Mouse (Mus musculus): Measurements from ENCODE around the gene Mroh7. TPM values are rescaled to one million over a fixed set of nuclear protein-coding genes. Genes with fewer than 3 reads are reported as not detected.
A peak's percentile ranks its signal among the peaks of the same experiment; 100 is the strongest.

The Mroh7 gene
- polyA plus RNA-seq, 1 experiment from 2014 or later, result 0.01 TPM

DNA sequence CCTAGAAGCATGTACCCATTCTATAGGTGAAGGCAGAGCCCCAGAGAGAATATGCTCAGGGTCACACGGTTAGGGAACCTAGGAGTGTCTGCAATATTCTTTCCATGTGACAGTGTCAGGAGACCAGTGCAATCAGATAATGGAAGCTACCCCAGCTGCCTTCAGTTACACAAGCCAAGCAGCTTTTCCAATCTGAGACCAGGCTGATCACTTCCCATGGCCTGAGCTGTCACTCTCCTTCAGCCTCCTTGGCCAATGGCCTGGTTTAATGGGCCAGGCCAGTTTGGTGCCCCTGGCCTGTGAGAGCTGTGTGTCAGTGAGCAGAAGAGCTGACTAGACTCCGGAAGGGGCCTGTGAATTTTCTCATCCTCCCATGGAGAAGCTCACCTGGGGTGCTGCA, 65.5 kb downstream of the Mroh7 start:
- ChIA-PET CTCF (interaction anchor here (1.2 kb wide), 1 partner anchor 62 kb away, joined by 3 read pairs; no protein-coding TSS in a partner anchor), POLR2A (interaction anchor here (1.6 kb wide), 1 partner anchor 8 kb away, joined by 3 read pairs; no protein-coding TSS in a partner anchor)
- in situ Hi-C loops (cut with MboI; ENCODE audit: low pct_unique_long_range_greater_than_20kb), result no loop called here
- ATAC-seq (no peak), DNase-seq (ENCODE audit: low read depth, low spot score) (no peak)
- H3K27me3 ChIP-seq, result no peaks in the 10 kb centered on the region
- TF ChIP-seq CTCF (IDR thresholded peaks at IDR 0.05), result no peak

DNA sequence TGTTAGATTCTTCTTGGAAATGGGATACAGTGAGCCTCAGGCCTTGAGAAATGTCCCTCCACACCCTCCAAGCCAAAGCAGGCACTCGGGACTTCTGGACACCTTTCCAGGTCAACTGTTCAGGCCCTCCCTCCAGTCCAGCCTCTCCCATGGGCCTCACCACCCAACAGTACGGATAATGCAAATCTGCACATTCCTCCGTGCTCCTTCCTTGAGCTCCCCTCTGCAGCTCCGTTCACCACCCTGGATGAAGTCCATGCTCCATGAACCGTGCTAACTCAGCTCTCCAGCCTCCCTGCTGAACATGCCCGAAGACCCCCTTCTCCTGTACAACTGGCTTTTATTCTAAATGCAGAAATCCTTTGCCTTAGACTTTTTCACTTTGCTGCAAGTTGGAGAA, 66.0 kb downstream of the Mroh7 start:
- DNase-seq (ENCODE audit: low read depth, low spot score), result no peak
- CTCF ChIA-PET, result no interaction called here

DNA sequence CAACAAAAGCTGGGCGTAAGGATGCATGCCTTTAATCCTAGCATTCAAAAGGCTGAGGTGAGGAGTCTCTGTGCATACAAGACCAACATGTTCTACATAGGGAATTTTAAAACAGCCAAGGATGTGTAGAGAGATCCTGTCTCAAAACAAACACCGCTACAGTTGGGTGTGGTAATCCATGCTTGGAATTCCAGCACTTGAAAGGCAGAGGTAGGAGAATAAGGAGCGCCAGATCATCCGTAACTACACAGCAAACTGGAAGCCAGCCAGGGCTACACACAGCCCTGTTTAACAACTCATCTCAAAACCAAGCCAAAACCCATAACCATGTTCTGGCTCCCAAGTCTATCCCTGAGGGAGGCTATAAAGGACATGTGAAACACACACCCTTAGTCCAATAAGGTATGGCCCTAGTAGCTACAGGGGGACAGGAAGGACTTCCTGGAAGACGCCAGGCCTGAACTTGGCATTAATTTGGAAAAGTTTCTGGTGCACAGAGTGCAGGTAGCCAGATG, 66.7 kb downstream of the Mroh7 start:
- in situ Hi-C loops (cut with MboI; ENCODE audit: low pct_unique_long_range_greater_than_20kb), result no loop called here
- DNase-seq (ENCODE audit: low read depth, low spot score) (no peak), ATAC-seq (no peak)
- no peaks in the 10 kb centered on the region for H3K27me3 ChIP-seq
- TF ChIP-seq CTCF (IDR thresholded peaks at IDR 0.05), result no peak
- ChIA-PET POLR2A (no interaction called here), CTCF (no interaction called here)

More for the DNA sequence above, 66.0 kb downstream of the Mroh7 start:
- in situ Hi-C loops (cut with MboI; ENCODE audit: low pct_unique_long_range_greater_than_20kb), result no loop called here
- POLR2A ChIA-PET, result interaction anchor here (1.6 kb wide), 1 partner anchor 9 kb away, joined by 3 read pairs; no protein-coding TSS in a partner anchor
- no peak for ATAC-seq
- no peaks in the 10 kb centered on the region for H3K27me3 ChIP-seq
- no peak for TF ChIP-seq CTCF (IDR thresholded peaks at IDR 0.05)

DNA sequence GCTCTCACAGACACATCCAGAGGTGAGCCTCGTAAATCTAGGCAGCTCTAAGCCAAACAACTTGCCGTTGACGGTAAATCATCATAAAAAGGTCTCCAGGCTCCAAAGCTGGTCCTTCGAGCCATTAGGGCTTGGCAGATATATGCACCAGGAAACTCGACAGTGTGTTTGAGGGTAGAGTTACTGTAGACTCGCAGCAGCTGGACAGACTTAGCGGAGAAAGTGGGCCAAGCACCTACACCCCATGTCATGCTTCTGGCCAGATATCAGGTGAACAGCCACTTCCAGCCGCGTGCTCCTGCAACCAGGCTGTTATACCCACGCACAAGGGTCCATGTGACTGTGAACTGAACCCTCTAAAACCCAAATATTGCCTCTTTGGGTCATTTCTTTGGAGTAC, 75.0 kb downstream of the Mroh7 start:
- ChIA-PET CTCF (no interaction called here), POLR2A (no interaction called here)
- no peaks in the 10 kb centered on the region for H3K27me3 ChIP-seq
- ATAC-seq (no peak), DNase-seq (ENCODE audit: low read depth, low spot score) (no peak)
- in situ Hi-C loops (cut with MboI; ENCODE audit: low pct_unique_long_range_greater_than_20kb), result no loop called here
- no peak for TF ChIP-seq CTCF (IDR thresholded peaks at IDR 0.05)

DNA sequence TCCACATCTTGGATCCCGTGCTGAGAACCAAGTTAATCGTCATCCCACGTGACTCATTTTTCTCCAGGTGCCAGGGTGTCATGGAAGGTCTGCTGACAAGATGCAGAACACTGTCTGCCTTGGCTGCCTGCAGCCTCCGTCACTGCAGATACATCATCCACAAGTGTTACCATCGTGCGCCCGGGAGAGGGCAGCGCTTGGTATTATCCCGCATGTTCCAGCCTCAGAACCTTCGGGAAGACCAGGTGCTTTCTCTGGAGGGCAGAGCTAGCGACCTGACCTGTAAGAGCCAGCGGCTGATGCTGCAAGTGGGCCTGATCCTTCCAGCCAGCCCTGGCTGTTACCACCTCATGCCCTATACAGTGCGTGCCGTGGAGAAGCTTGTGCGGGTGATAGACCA, 77.7 kb downstream of the Mroh7 start:
- DNase-seq (ENCODE audit: low read depth, low spot score) (no peak), ATAC-seq (no peak)
- ChIA-PET CTCF (no interaction called here), POLR2A (no interaction called here)
- no peak for TF ChIP-seq CTCF (IDR thresholded peaks at IDR 0.05)
- H3K27me3 ChIP-seq, result no peaks in the 10 kb centered on the region
- in situ Hi-C loops (cut with MboI; ENCODE audit: low pct_unique_long_range_greater_than_20kb), result no loop called here

DNA sequence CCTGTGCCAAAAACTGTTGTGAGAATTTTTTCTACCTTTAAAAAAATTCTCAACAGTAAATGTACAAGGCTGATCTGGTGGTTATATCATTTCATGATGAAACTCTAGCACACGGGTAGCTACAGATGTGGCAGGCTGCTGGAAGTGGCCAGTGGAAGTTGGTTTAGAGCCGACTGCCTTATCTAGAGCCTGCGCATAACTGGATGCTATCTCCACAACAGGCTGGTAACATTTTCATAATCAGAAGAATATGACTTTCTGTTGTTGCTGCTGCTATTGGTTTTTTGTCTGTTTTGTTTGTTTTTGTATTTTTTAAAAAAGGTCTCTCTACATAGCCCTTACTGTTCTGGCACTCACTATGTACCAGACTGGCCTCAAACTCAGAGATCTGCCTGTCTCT, 78.2 kb downstream of the Mroh7 start:
- no peak for DNase-seq (ENCODE audit: low read depth, low spot score)
- ChIA-PET POLR2A (interaction anchor here (0.6 kb wide), 1 partner anchor 51 kb away, joined by 3 read pairs; no protein-coding TSS in a partner anchor), CTCF (no interaction called here)
- no peak for ATAC-seq
- TF ChIP-seq CTCF (IDR thresholded peaks at IDR 0.05), result no peak
- H3K27me3 ChIP-seq, result no peaks in the 10 kb centered on the region
- in situ Hi-C loops (cut with MboI; ENCODE audit: low pct_unique_long_range_greater_than_20kb), result no loop called here

DNA sequence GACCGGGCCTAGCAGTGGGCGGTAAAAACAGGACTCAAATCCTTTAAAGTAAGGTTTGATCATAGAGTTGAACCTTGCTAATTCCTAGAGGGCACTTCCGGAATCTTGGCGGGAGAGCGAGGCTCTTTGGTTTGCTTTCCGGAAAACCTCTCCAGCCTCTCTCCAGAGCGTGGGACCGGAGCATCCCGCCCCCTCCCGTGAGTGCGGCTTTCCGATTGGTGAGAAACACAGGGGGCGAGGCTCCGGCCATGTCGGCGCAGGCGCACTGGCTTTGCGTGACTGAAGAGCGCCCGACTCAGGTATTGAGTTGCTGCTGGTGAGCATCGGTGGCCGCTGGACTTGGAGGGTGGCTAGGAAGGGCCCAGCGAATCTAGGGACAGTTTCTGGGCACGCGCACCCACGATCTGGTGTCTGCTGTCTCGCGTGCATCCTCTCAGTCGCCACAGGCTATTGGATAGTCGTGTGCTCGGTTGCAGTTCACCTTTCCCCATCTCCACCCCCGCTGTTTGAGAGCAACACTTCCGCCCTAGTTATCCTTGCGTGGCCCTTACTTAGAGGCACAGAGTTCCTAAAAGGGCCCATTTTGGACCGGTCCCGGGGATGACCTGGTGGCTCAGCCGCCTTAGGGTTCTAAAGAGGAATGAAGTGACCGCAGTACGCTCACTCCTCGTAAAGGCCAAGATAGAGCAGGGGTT, 79.7 kb downstream of the Mroh7 start, which contains the start of gene Pars2:
Pars2 (plus strand) TSS at position 237 of the 695 bp plus-strand sequence.
- in situ Hi-C loops (cut with MboI; ENCODE audit: low pct_unique_long_range_greater_than_20kb), result no loop called here
- CTCF ChIA-PET, result interaction anchor here (5.9 kb wide), 1 partner anchor 19 kb away, joined by 44 read pairs; no protein-coding TSS in a partner anchor
- POLR2A ChIA-PET, result interaction anchor here (0.6 kb wide), 1 partner anchor 106 kb away, joined by 3 read pairs; no protein-coding TSS in a partner anchor
- ATAC-seq, result peak; percentile 75
- no peaks in the 10 kb centered on the region for H3K27me3 ChIP-seq
- DNase-seq (ENCODE audit: low read depth, low spot score), result no peak
- no peak for TF ChIP-seq CTCF (IDR thresholded peaks at IDR 0.05)

DNA sequence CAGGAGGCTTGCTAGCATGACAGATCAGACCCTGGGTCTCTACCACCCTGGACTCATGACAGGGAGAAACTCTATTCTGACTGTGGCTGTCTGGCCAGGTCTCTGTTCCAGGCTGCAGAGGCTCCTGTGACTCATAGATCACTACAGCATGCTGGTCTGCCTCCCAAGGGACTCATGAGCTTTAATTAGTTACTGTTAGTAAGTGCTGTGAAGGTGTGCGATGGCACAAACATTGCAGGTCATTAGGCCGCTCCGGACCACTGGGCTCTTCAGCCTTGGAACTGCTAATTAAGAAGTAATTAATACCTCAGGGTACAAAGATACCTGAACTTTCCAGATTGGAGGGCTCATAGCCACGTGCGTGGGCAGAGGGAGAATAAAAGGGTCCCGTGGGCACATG, 83.6 kb downstream of the Mroh7 start:
- ChIA-PET CTCF (interaction anchor here (0.8 to 5.9 kb wide), 3 partner anchors 15 to 33 kb away, joined by 3 to 44 read pairs (median 3); no protein-coding TSS in a partner anchor), POLR2A (no interaction called here)
- H3K27me3 ChIP-seq, result no peaks in the 10 kb centered on the region
- DNase-seq (ENCODE audit: low read depth, low spot score) (no peak), ATAC-seq (peak; percentile 38)
- no peak for TF ChIP-seq CTCF (IDR thresholded peaks at IDR 0.05)
- in situ Hi-C loops (cut with MboI; ENCODE audit: low pct_unique_long_range_greater_than_20kb), result no loop called here

DNA sequence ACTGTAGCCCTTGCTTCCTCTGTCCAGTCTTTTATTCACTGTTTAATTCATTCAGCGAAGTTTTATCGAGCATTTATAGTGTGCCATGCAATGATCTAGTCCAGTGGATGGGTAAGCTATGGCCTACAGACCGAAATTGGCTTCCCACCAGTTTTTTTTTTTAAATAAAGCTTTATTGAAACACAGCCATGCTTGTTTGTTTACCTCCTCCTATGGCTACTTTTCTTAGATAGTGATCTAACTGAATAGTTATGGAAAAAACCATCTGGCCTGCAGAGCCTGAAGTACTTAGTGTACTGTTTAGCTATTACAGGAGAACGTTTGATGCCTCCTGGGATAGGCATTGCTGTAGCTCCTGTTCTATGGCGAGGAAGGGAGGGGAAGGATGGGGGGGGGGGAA, 84.9 kb downstream of the Mroh7 start:
- CTCF ChIA-PET, result interaction anchor here (5.9 kb wide), 1 partner anchor 14 kb away, joined by 44 read pairs; no protein-coding TSS in a partner anchor

DNA sequence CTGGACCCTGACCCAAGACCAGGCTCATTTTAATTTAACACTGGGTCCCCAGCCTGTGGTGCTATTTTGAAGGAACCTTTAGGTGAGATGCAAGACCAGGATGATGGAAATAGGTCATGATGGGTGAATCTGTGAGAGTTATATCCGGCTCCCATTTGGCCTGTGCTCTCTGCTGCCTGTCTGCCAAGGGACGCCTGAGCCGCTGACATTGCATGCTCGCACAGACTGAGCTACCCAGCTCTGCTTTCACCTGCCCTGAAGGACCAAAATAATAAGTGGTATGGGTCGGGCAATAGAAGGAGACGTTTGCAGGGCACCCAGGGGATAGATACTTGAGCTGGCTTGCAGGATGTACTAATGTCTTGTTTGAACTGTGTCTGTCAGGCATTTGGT, 86.5 kb downstream of the Mroh7 start:
- no peak for ATAC-seq

More for the DNA sequence above, 84.9 kb downstream of the Mroh7 start:
- ATAC-seq (no peak), DNase-seq (ENCODE audit: low read depth, low spot score) (no peak)
- POLR2A ChIA-PET, result interaction anchor here (0.7 kb wide), 1 partner anchor 23 kb away, joined by 3 read pairs; no protein-coding TSS in a partner anchor
- TF ChIP-seq CTCF (IDR thresholded peaks at IDR 0.05), result no peak
- H3K27me3 ChIP-seq, result no peaks in the 10 kb centered on the region
- in situ Hi-C loops (cut with MboI; ENCODE audit: low pct_unique_long_range_greater_than_20kb), result no loop called here

More for the DNA sequence above, 86.5 kb downstream of the Mroh7 start:
- H3K27me3 ChIP-seq, result no peaks in the 10 kb centered on the region
- no peak for TF ChIP-seq CTCF (IDR thresholded peaks at IDR 0.05)
- ChIA-PET CTCF (interaction anchor here (0.8 to 1.7 kb wide), 3 partner anchors 12 to 30 kb away, joined by 3 to 6 read pairs (median 3); no protein-coding TSS in a partner anchor), POLR2A (no interaction called here)
- in situ Hi-C loops (cut with MboI; ENCODE audit: low pct_unique_long_range_greater_than_20kb), result no loop called here
- DNase-seq (ENCODE audit: low read depth, low spot score), result no peak
